Mouse (Mus musculus): ENCODE measurements around the gene Dnttip1. TPM values are rescaled to one million over a fixed set of nuclear protein-coding genes. Genes with fewer than 3 reads are reported as not detected.

Gene Dnttip1
- polyA plus RNA-seq, 1 experiment from 2014 or later: 58.0 TPM

- 42% methylated on average over 8 of the region's 8 CpGs for WGBS
- H3K4me1 ChIP-seq (ENCODE audit: control insufficient read depth, insufficient read depth, low read length): peaks cover 17% of the 10 kb centered on the region
- no peak for ATAC-seq (ENCODE audit: insufficient read depth, low FRiP score)
- no peaks in the 10 kb centered on the region for H3K9me3 ChIP-seq (replicated peaks; ENCODE audit: control insufficient read depth, low read length)
- 0 out of 2 replicates have a peak, but pooled peaks cover 8% of the 10 kb centered on the region for H3K36me3 ChIP-seq (ENCODE audit: control insufficient read depth, insufficient read depth, low read length)
- H3K4me2 ChIP-seq (ENCODE audit: low read depth, low read length): peak overlapping the region; percentile 86
- H3K27me3 ChIP-seq (ENCODE audit: control insufficient read depth, insufficient read depth, low read length): no peaks in the 10 kb centered on the region
- H3K4me3 ChIP-seq (replicated peaks; ENCODE audit: low read length): peak overlapping the region; percentile 75
- peak overlapping the region; percentile 48 for H3K27ac ChIP-seq (ENCODE audit: low read length)
- H3K9ac ChIP-seq (ENCODE audit: low read length): peak overlapping the region; percentile 98
Observed at GRCm38 (mm10) chr2:164746693-164747092, 910 bp downstream of the Dnttip1 start.

- ATAC-seq (ENCODE audit: insufficient read depth, low FRiP score): no peak
- WGBS: 82% methylated on average over 4 of the region's 4 CpGs
- no peaks in the 10 kb centered on the region for H3K27me3 ChIP-seq (ENCODE audit: control insufficient read depth, insufficient read depth, low read length)
- H3K36me3 ChIP-seq (ENCODE audit: control insufficient read depth, insufficient read depth, low read length): peaks cover 14% of the 10 kb centered on the region; the same call in 1 of the 2 replicates
- H3K4me2 ChIP-seq (ENCODE audit: low read depth, low read length): no peak overlapping the region
- peaks cover 17% of the 10 kb centered on the region for H3K4me1 ChIP-seq (ENCODE audit: control insufficient read depth, insufficient read depth, low read length)
- no peak overlapping the region for H3K9ac ChIP-seq (ENCODE audit: low read length)
- H3K27ac ChIP-seq (ENCODE audit: low read length): no peak overlapping the region
- no peaks in the 10 kb centered on the region for H3K9me3 ChIP-seq (replicated peaks; ENCODE audit: control insufficient read depth, low read length)
- H3K4me3 ChIP-seq (replicated peaks; ENCODE audit: low read length): no peak overlapping the region
Observed at GRCm38 (mm10) chr2:164748191-164748590, 2.4 kb downstream of the Dnttip1 start.

- H3K27me3 ChIP-seq (ENCODE audit: control insufficient read depth, insufficient read depth, low read length): no peaks in the 10 kb centered on the region
- H3K36me3 ChIP-seq (ENCODE audit: control insufficient read depth, insufficient read depth, low read length): peaks cover 17% of the 10 kb centered on the region; the same call in 1 of the 2 replicates
- H3K9ac ChIP-seq (ENCODE audit: low read length): no peak overlapping the region
- H3K4me2 ChIP-seq (ENCODE audit: low read depth, low read length): no peak overlapping the region
- WGBS: 86% methylated on average over 6 of the region's 6 CpGs
- H3K9me3 ChIP-seq (replicated peaks; ENCODE audit: control insufficient read depth, low read length): no peaks in the 10 kb centered on the region
- H3K4me1 ChIP-seq (ENCODE audit: control insufficient read depth, insufficient read depth, low read length): peaks cover 17% of the 10 kb centered on the region
- H3K27ac ChIP-seq (ENCODE audit: low read length): no peak overlapping the region
- ATAC-seq (ENCODE audit: insufficient read depth, low FRiP score): no peak
- no peak overlapping the region for H3K4me3 ChIP-seq (replicated peaks; ENCODE audit: low read length)
Observed at GRCm38 (mm10) chr2:164748991-164749390, 3.2 kb downstream of the Dnttip1 start.

- Histone ChIP-seq H3K4me1 (ENCODE audit: control insufficient read depth, insufficient read depth, low read length) (peaks cover 2% of the 10 kb centered on the region; the same call in 1 of the 2 replicates), H3K4me3 (replicated peaks; ENCODE audit: low read length) (no peak overlapping the region), H3K36me3 (ENCODE audit: control insufficient read depth, insufficient read depth, low read length) (peaks cover 41% of the 10 kb centered on the region), H3K9me3 (replicated peaks; ENCODE audit: control insufficient read depth, low read length) (no peaks in the 10 kb centered on the region), H3K27me3 (ENCODE audit: control insufficient read depth, insufficient read depth, low read length) (no peaks in the 10 kb centered on the region), H3K27ac (ENCODE audit: low read length) (no peak overlapping the region), H3K4me2 (ENCODE audit: low read depth, low read length) (no peak overlapping the region), H3K9ac (ENCODE audit: low read length) (no peak overlapping the region)
- WGBS: 79% methylated on average over 2 of the region's 2 CpGs
- peak; percentile 21; the same call in 1 of the 2 replicates for ATAC-seq (ENCODE audit: insufficient read depth, low FRiP score)
Observed at GRCm38 (mm10) chr2:164752454-164752853, 6.7 kb downstream of the Dnttip1 start.

- Histone ChIP-seq H3K4me2 (ENCODE audit: low read depth, low read length) (no peak overlapping the region), H3K9ac (ENCODE audit: low read length) (no peak overlapping the region), H3K27ac (ENCODE audit: low read length) (no peak overlapping the region), H3K4me1 (ENCODE audit: control insufficient read depth, insufficient read depth, low read length) (no peaks in the 10 kb centered on the region), H3K27me3 (ENCODE audit: control insufficient read depth, insufficient read depth, low read length) (no peaks in the 10 kb centered on the region), H3K36me3 (ENCODE audit: control insufficient read depth, insufficient read depth, low read length) (peaks cover 49% of the 10 kb centered on the region), H3K9me3 (replicated peaks; ENCODE audit: control insufficient read depth, low read length) (no peaks in the 10 kb centered on the region), H3K4me3 (replicated peaks; ENCODE audit: low read length) (no peak overlapping the region)
- no peak for ATAC-seq (ENCODE audit: insufficient read depth, low FRiP score)
- WGBS: 75% methylated on average over 11 of the region's 11 CpGs
Observed at GRCm38 (mm10) chr2:164754105-164754504, 8.3 kb downstream of the Dnttip1 start.

- H3K36me3 ChIP-seq (ENCODE audit: control insufficient read depth, insufficient read depth, low read length): peaks cover 54% of the 10 kb centered on the region
- H3K9ac ChIP-seq (ENCODE audit: low read length): no peak overlapping the region
- H3K4me3 ChIP-seq (replicated peaks; ENCODE audit: low read length): no peak overlapping the region
- ATAC-seq (ENCODE audit: insufficient read depth, low FRiP score): no peak
- no peaks in the 10 kb centered on the region for H3K27me3 ChIP-seq (ENCODE audit: control insufficient read depth, insufficient read depth, low read length)
- H3K4me2 ChIP-seq (ENCODE audit: low read depth, low read length): no peak overlapping the region
- H3K27ac ChIP-seq (ENCODE audit: low read length): no peak overlapping the region
- no peaks in the 10 kb centered on the region for H3K4me1 ChIP-seq (ENCODE audit: control insufficient read depth, insufficient read depth, low read length)
- 71% methylated on average over 2 of the region's 2 CpGs for WGBS
- no peaks in the 10 kb centered on the region for H3K9me3 ChIP-seq (replicated peaks; ENCODE audit: control insufficient read depth, low read length)
Observed at GRCm38 (mm10) chr2:164754800-164755199, 9.0 kb downstream of the Dnttip1 start.

GRCm38 (mm10) chr2:164757841-164758240, 12.1 kb downstream of the Dnttip1 start:
- no peaks in the 10 kb centered on the region for H3K9me3 ChIP-seq (replicated peaks; ENCODE audit: control insufficient read depth, low read length)
- no peak overlapping the region for H3K4me3 ChIP-seq (replicated peaks; ENCODE audit: low read length)
- H3K4me2 ChIP-seq (ENCODE audit: low read depth, low read length): no peak overlapping the region
- H3K27me3 ChIP-seq (ENCODE audit: control insufficient read depth, insufficient read depth, low read length): no peaks in the 10 kb centered on the region
- H3K36me3 ChIP-seq (ENCODE audit: control insufficient read depth, insufficient read depth, low read length): peaks cover 54% of the 10 kb centered on the region
- H3K4me1 ChIP-seq (ENCODE audit: control insufficient read depth, insufficient read depth, low read length): no peaks in the 10 kb centered on the region
- 86% methylated on average over 11 of the region's 11 CpGs for WGBS
- ATAC-seq (ENCODE audit: insufficient read depth, low FRiP score): no peak
- no peak overlapping the region for H3K27ac ChIP-seq (ENCODE audit: low read length)
- no peak overlapping the region for H3K9ac ChIP-seq (ENCODE audit: low read length)

GRCm38 (mm10) chr2:164758692-164759091, 12.9 kb downstream of the Dnttip1 start:
- 74% methylated on average over 1 of the region's 1 CpGs for WGBS

GRCm38 (mm10) chr2:164760059-164760833, 14.5 kb downstream of the Dnttip1 start:
- Histone ChIP-seq H3K27me3 (ENCODE audit: control insufficient read depth, insufficient read depth, low read length) (no peaks in the 10 kb centered on the region), H3K36me3 (ENCODE audit: control insufficient read depth, insufficient read depth, low read length) (peaks cover 39% of the 10 kb centered on the region), H3K4me3 (replicated peaks; ENCODE audit: low read length) (no peak overlapping the region), H3K4me2 (ENCODE audit: low read depth, low read length) (no peak overlapping the region), H3K9ac (ENCODE audit: low read length) (no peak overlapping the region), H3K27ac (ENCODE audit: low read length) (peak overlapping the region; percentile 12; the same call in 1 of the 2 replicates), H3K4me1 (ENCODE audit: control insufficient read depth, insufficient read depth, low read length) (no peaks in the 10 kb centered on the region), H3K9me3 (replicated peaks; ENCODE audit: control insufficient read depth, low read length) (no peaks in the 10 kb centered on the region)
- no peak for ATAC-seq (ENCODE audit: insufficient read depth, low FRiP score)
- 83% methylated on average over 4 of the region's 4 CpGs for WGBS

More at GRCm38 (mm10) chr2:164758692-164759091, 12.9 kb downstream of the Dnttip1 start:
- H3K36me3 ChIP-seq (ENCODE audit: control insufficient read depth, insufficient read depth, low read length): peaks cover 54% of the 10 kb centered on the region
- no peak overlapping the region for H3K9ac ChIP-seq (ENCODE audit: low read length)
- H3K27me3 ChIP-seq (ENCODE audit: control insufficient read depth, insufficient read depth, low read length): no peaks in the 10 kb centered on the region
- no peak overlapping the region for H3K4me3 ChIP-seq (replicated peaks; ENCODE audit: low read length)
- no peak for ATAC-seq (ENCODE audit: insufficient read depth, low FRiP score)
- H3K9me3 ChIP-seq (replicated peaks; ENCODE audit: control insufficient read depth, low read length): no peaks in the 10 kb centered on the region
- H3K4me2 ChIP-seq (ENCODE audit: low read depth, low read length): no peak overlapping the region
- H3K27ac ChIP-seq (ENCODE audit: low read length): no peak overlapping the region
- H3K4me1 ChIP-seq (ENCODE audit: control insufficient read depth, insufficient read depth, low read length): no peaks in the 10 kb centered on the region

Measured in stomach, embryonic 16.5 days (tissue).